Mouse (Mus musculus) large intestine, adult 2 months (tissue): ENCODE results near the gene H2-DMb2. TPM values are rescaled to one million over a fixed set of nuclear protein-coding genes. Genes with fewer than 3 reads are reported as not detected.

Source experiments
- DNase-seq: peaks from one replicate; pipeline ENCODE4 v3.0.0-alpha.2; 2012; ENCODE audit warnings: low read depth, low spot score
- WGBS: fragments of 180-500 bp; shearing (Covaris S2); methylation state at CpG from one replicate; pipeline ENCODE4 v1.1.7; 2018; 5-methylcytosine and 5-hydroxymethylcytosine counted together
- polyA plus RNA-seq: library from polyadenylated mRNA; depleted of rRNA; stranded (reverse); fragments of >200 nt; gene quantifications from 2 replicates; pipeline ENCODE4 v1.2.3, GENCODE M21; 2012; rRNA removed

Gene H2-DMb2
- polyA plus RNA-seq, 1 experiment = 41.3 TPM

- WGBS = 2% methylated on average over 32 of the region's 32 CpGs
- DNase-seq = no peak
Measured at GRCm38 (mm10) chr17:34197904-34198520, 54.9 kb downstream of the H2-DMb2 start.

GRCm38 (mm10) chr17:34198521-34198912 is 55.4 kb downstream of the H2-DMb2 start:
- WGBS = 17% methylated on average over 11 of the region's 11 CpGs
- no peak for DNase-seq

GRCm38 (mm10) chr17:34199050-34199619 is 56.0 kb downstream of the H2-DMb2 start:
- 81% methylated on average over 12 of the region's 12 CpGs for WGBS

DNA sequence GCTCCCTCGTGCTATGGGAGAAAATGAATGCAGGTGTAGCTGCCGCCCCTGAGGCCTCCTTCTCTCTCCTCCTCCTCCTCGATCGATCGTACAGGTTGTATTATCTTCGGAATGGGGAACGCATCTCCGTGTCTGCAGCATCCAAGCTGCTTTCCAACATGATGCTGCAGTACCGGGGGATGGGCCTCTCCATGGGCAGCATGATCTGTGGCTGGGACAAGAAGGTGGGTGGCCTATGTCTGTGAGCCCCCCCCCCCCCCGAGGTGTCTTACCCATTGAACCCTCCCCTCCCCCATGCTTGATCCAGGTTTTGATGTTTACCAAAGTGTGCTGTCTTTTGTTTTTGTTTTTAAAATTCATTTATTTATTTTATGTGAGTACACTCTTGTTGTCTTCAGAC is 56.9 kb downstream of the H2-DMb2 start:
- WGBS = 91% methylated on average over 10 of the region's 10 CpGs
- DNase-seq = no peak

More at GRCm38 (mm10) chr17:34199050-34199619, 56.0 kb downstream of the H2-DMb2 start:
- no peak for DNase-seq

DNA sequence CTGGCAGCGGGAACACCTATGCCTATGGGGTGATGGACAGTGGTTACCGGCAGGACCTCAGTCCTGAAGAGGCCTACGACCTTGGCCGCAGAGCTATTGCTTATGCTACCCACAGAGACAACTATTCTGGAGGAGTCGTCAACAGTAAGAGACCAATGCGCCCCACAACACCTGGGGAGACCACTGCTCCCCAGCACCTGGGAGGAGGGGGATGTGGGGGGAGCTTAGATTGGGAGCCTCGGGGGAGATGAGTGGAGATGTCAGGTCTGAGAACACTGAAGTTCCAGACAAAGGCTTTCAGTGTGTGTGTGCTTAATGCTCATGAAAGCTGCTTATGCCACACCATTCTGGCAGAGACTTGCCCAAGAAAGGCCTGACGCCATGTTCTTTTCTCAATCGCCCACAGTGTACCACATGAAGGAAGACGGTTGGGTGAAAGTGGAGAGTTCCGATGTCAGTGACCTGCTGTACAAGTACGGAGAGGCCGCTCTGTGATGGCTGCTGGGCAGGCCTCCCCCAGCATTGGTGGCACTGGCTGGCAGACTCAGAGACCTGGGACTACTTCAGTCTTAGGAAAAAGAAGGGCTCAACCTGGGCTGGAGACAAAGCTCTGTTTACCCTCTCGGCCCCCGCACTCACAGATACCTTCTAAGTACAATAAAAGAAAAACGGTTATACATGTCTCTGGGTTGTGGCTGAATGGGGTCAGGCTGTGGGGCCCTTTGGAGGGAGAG is 57.8 kb downstream of the H2-DMb2 start:
- 82% methylated on average over 16 of the region's 16 CpGs for WGBS
- DNase-seq = no peak

Other genes starting within 250 kb of the H2-DMb2 start
- gene Platr17, start 238.2 kb upstream of the H2-DMb2 start, polyA plus RNA-seq = 0.67 TPM in 1 of 2 replicates, not detected in the other
- 34.1 and 41.0 TPM in 2 replicates for gene Daxx, start 233.9 kb upstream of the H2-DMb2 start, polyA plus RNA-seq
- gene Tapbp, start 227.4 kb upstream of the H2-DMb2 start, polyA plus RNA-seq = 203 and 264 TPM in 2 replicates
- 37.1 and 49.3 TPM in 2 replicates for gene Zbtb22, start 227.4 kb upstream of the H2-DMb2 start, polyA plus RNA-seq
- 46.1 and 63.1 TPM in 2 replicates for gene Rgl2, start 213.8 kb upstream of the H2-DMb2 start, polyA plus RNA-seq
- 28.6 and 35.4 TPM in 2 replicates for gene Pfdn6, start 203.0 kb upstream of the H2-DMb2 start, polyA plus RNA-seq
- 19.1 and 23.6 TPM in 2 replicates for gene Wdr46, start 202.6 kb upstream of the H2-DMb2 start, polyA plus RNA-seq
- 15.6 and 19.8 TPM in 2 replicates for gene B3galt4, start 191.8 kb upstream of the H2-DMb2 start, polyA plus RNA-seq
- 44.6 and 59.1 TPM in 2 replicates for gene Vps52, start 187.5 kb upstream of the H2-DMb2 start, polyA plus RNA-seq
- 617 and 700 TPM in 2 replicates for gene Rps18, start 187.3 kb upstream of the H2-DMb2 start, polyA plus RNA-seq
- gene H2-K1, start 143.0 kb upstream of the H2-DMb2 start, polyA plus RNA-seq = 5,020 and 5,402 TPM in 2 replicates
- gene Ring1, start 118.6 kb upstream of the H2-DMb2 start, polyA plus RNA-seq = 17.0 and 21.3 TPM in 2 replicates
- gene H2-Ke6, start 115.2 kb upstream of the H2-DMb2 start, polyA plus RNA-seq = 43.2 and 48.6 TPM in 2 replicates
- 129 and 133 TPM in 2 replicates for gene Slc39a7, start 111.6 kb upstream of the H2-DMb2 start, polyA plus RNA-seq
- 41.6 and 49.9 TPM in 2 replicates for gene Rxrb, start 111.5 kb upstream of the H2-DMb2 start, polyA plus RNA-seq
- gene Col11a2, start 103.9 kb upstream of the H2-DMb2 start, polyA plus RNA-seq = 0.60 and 0.95 TPM in 2 replicates
- gene H2-Oa, start 51.0 kb upstream of the H2-DMb2 start, polyA plus RNA-seq = 16.5 and 21.5 TPM in 2 replicates
- gene H2-DMa, start 23.8 kb upstream of the H2-DMb2 start, polyA plus RNA-seq = 218 and 235 TPM in 2 replicates
- 85.8 and 92.2 TPM in 2 replicates for gene Brd2, start 20.7 kb upstream of the H2-DMb2 start, polyA plus RNA-seq
- 322 and 350 TPM in 2 replicates for gene H2-DMb1, start 9.8 kb downstream of the H2-DMb2 start, polyA plus RNA-seq
- 80.6 and 126 TPM in 2 replicates for gene Tap1, start 44.2 kb downstream of the H2-DMb2 start, polyA plus RNA-seq
- 195 and 254 TPM in 2 replicates for gene Psmb9, start 44.5 kb downstream of the H2-DMb2 start, polyA plus RNA-seq
- 391 and 440 TPM in 2 replicates for gene Psmb8, start 54.4 kb downstream of the H2-DMb2 start, polyA plus RNA-seq
- 44.9 and 56.5 TPM in 2 replicates for gene Tap2, start 60.2 kb downstream of the H2-DMb2 start, polyA plus RNA-seq
- gene H2-Ob, start 95.6 kb downstream of the H2-DMb2 start, polyA plus RNA-seq = 25.1 and 30.6 TPM in 2 replicates
- gene H2-Ab1, start 114.4 kb downstream of the H2-DMb2 start, polyA plus RNA-seq = 3,098 and 3,636 TPM in 2 replicates
- 1,441 and 1,600 TPM in 2 replicates for gene H2-Aa, start 144.5 kb downstream of the H2-DMb2 start, polyA plus RNA-seq
- 665 and 730 TPM in 2 replicates for gene H2-Eb1, start 162.6 kb downstream of the H2-DMb2 start, polyA plus RNA-seq
- gene H2-Eb2, start 182.4 kb downstream of the H2-DMb2 start, polyA plus RNA-seq = 2.6 and 3.1 TPM in 2 replicates
- 48.4 and 121 TPM in 2 replicates for gene Btnl2, start 211.5 kb downstream of the H2-DMb2 start, polyA plus RNA-seq
- 81.1 and 155 TPM in 2 replicates for gene Btnl1, start 233.8 kb downstream of the H2-DMb2 start, polyA plus RNA-seq